Mouse (Mus musculus): ENCODE data around the gene Amot. TPM values are rescaled to one million over a fixed set of nuclear protein-coding genes. Genes with fewer than 3 reads are reported as not detected.

The Amot gene
- polyA plus RNA-seq, 1 experiment from 2014 or later: 5.8 TPM

DNA sequence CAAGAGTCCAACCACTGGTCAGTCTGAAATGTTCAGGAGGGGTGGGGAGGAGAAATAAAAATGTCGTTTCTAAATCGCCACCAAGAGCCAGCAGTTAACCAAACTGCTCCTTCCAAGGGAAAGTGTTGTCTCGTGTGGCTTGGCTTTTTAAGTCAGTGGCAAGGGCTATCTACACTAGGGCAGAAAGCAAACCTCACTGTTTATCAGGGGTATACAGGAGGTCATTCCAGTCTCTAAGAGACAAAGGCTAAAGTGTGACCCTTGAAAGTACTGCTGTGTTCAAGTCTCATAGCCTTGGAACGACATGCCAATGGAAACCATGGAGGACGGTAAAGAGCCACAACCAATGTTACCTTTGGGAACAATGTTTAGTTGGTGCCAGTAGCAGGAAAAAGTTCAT, 15.0 kb downstream of the Amot start:
- peak overlapping the region; percentile 50; the same call in 1 of the 2 replicates for H3K27ac ChIP-seq (ENCODE audit: low read length)
- no peak overlapping the region for H3K4me3 ChIP-seq (ENCODE audit: low read depth, low read length)
- H3K4me2 ChIP-seq (ENCODE audit: low read depth, low read length): no peak overlapping the region
- 51% methylated on average over 5 of the region's 5 CpGs for WGBS (ENCODE audit: insufficient replicate concordance)
- no peaks in the 10 kb centered on the region for H3K9me3 ChIP-seq (replicated peaks; ENCODE audit: control insufficient read depth, low read length)
- H3K27me3 ChIP-seq (ENCODE audit: control insufficient read depth, insufficient read depth, low read depth, low read length): no peaks in the 10 kb centered on the region
- peak; percentile 42; the same call in 1 of the 2 replicates for ATAC-seq (ENCODE audit: low read depth)
- no peaks in the 10 kb centered on the region; the same call in 1 of the 2 replicates for H3K4me1 ChIP-seq (ENCODE audit: control insufficient read depth, low read depth, low read length)
- no peak overlapping the region for H3K9ac ChIP-seq (ENCODE audit: low read depth, low read length)
- H3K36me3 ChIP-seq (ENCODE audit: control insufficient read depth, insufficient read depth): no peaks in the 10 kb centered on the region

- no peak for ATAC-seq (ENCODE audit: low read depth)
- Histone ChIP-seq H3K27me3 (ENCODE audit: control insufficient read depth, insufficient read depth, low read depth, low read length) (no peaks in the 10 kb centered on the region), H3K4me3 (ENCODE audit: low read depth, low read length) (no peak overlapping the region), H3K4me1 (ENCODE audit: control insufficient read depth, low read depth, low read length) (peaks cover 2% of the 10 kb centered on the region; the same call in 1 of the 2 replicates), H3K36me3 (ENCODE audit: control insufficient read depth, insufficient read depth) (no peaks in the 10 kb centered on the region), H3K9me3 (replicated peaks; ENCODE audit: control insufficient read depth, low read length) (no peaks in the 10 kb centered on the region), H3K9ac (ENCODE audit: low read depth, low read length) (no peak overlapping the region), H3K27ac (ENCODE audit: low read length) (no peak overlapping the region), H3K4me2 (ENCODE audit: low read depth, low read length) (no peak overlapping the region)
- 35% methylated on average over 4 of the region's 4 CpGs for WGBS (ENCODE audit: insufficient replicate concordance)
These were observed 19.5 kb downstream of the Amot start for GRCm38 (mm10) chrX:145485495-145485894.

GRCm38 (mm10) chrX:145483486-145484055, 21.4 kb downstream of the Amot start:
- no peak overlapping the region for H3K9ac ChIP-seq (ENCODE audit: low read depth, low read length)

DNA sequence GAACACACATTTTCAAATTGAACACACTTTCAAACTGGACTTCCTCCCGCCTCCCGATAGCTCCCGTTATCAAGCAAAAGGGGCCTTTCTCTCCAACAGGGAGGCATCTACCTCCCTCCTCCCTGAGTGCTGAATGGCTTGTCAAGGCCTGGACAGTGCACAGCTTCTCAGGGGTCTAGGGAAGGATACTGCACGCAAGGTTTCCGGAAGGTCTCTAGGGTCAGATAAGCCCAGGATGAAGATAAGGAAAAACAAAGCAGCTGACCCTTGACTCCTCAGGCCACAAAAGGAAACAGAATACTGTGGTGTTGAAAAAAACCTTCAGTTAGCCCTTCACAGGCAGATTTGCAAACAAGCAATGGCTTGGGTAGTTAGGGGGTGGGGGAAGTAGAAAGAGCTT, 22.6 kb downstream of the Amot start:
- H3K27ac ChIP-seq (ENCODE audit: low read length): no peak overlapping the region
- no peak overlapping the region for H3K9ac ChIP-seq (ENCODE audit: low read depth, low read length)
- 34% methylated on average over 5 of the region's 5 CpGs for WGBS (ENCODE audit: insufficient replicate concordance)
- H3K36me3 ChIP-seq (ENCODE audit: control insufficient read depth, insufficient read depth): no peaks in the 10 kb centered on the region
- no peak for ATAC-seq (ENCODE audit: low read depth)
- no peak overlapping the region for H3K4me3 ChIP-seq (ENCODE audit: low read depth, low read length)
- H3K27me3 ChIP-seq (ENCODE audit: control insufficient read depth, insufficient read depth, low read depth, low read length): no peaks in the 10 kb centered on the region
- no peaks in the 10 kb centered on the region for H3K9me3 ChIP-seq (replicated peaks; ENCODE audit: control insufficient read depth, low read length)
- H3K4me2 ChIP-seq (ENCODE audit: low read depth, low read length): no peak overlapping the region
- peaks cover 4% of the 10 kb centered on the region for H3K4me1 ChIP-seq (ENCODE audit: control insufficient read depth, low read depth, low read length)

More at GRCm38 (mm10) chrX:145483486-145484055, 21.4 kb downstream of the Amot start:
- H3K36me3 ChIP-seq (ENCODE audit: control insufficient read depth, insufficient read depth): no peaks in the 10 kb centered on the region
- WGBS (ENCODE audit: insufficient replicate concordance): 57% methylated on average over 7 of the region's 7 CpGs
- H3K4me3 ChIP-seq (ENCODE audit: low read depth, low read length): no peak overlapping the region
- no peak overlapping the region for H3K27ac ChIP-seq (ENCODE audit: low read length)
- peaks cover 4% of the 10 kb centered on the region for H3K4me1 ChIP-seq (ENCODE audit: control insufficient read depth, low read depth, low read length)
- H3K9me3 ChIP-seq (replicated peaks; ENCODE audit: control insufficient read depth, low read length): no peaks in the 10 kb centered on the region
- no peak for ATAC-seq (ENCODE audit: low read depth)
- H3K27me3 ChIP-seq (ENCODE audit: control insufficient read depth, insufficient read depth, low read depth, low read length): no peaks in the 10 kb centered on the region
- no peak overlapping the region for H3K4me2 ChIP-seq (ENCODE audit: low read depth, low read length)

DNA sequence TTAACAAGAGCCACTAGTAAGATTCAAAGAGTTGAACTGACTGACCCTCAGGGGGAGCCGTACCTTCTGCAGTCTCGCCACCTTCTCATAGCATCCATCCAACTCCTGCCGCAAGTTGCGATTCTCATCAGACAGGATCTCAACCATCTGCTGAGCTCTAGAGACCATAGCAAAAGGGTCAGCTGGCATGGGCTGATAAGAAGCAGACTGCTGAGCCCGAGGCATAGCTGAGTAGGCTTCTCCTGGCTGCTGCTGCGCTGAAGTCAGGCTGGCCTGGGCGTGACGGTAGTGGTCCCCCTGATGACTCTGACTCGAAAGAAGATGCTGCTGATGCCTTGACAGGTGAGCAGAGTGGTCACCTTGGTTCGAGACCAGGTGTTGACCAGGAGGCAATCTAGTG, 25.0 kb downstream of the Amot start:
- peak; percentile 94 for ATAC-seq (ENCODE audit: low read depth)
- Histone ChIP-seq H3K4me3 (ENCODE audit: low read depth, low read length) (no peak overlapping the region), H3K27me3 (ENCODE audit: control insufficient read depth, insufficient read depth, low read depth, low read length) (no peaks in the 10 kb centered on the region), H3K9ac (ENCODE audit: low read depth, low read length) (no peak overlapping the region), H3K27ac (ENCODE audit: low read length) (no peak overlapping the region), H3K4me1 (ENCODE audit: control insufficient read depth, low read depth, low read length) (peaks cover 4% of the 10 kb centered on the region), H3K36me3 (ENCODE audit: control insufficient read depth, insufficient read depth) (no peaks in the 10 kb centered on the region), H3K9me3 (replicated peaks; ENCODE audit: control insufficient read depth, low read length) (no peaks in the 10 kb centered on the region), H3K4me2 (ENCODE audit: low read depth, low read length) (no peak overlapping the region)
- 38% methylated on average over 10 of the region's 10 CpGs for WGBS (ENCODE audit: insufficient replicate concordance)

GRCm38 (mm10) chrX:145477725-145478194, 27.2 kb downstream of the Amot start:
- Histone ChIP-seq H3K36me3 (ENCODE audit: control insufficient read depth, insufficient read depth) (no peaks in the 10 kb centered on the region), H3K9ac (ENCODE audit: low read depth, low read length) (no peak overlapping the region), H3K4me3 (ENCODE audit: low read depth, low read length) (no peak overlapping the region), H3K27ac (ENCODE audit: low read length) (no peak overlapping the region), H3K4me2 (ENCODE audit: low read depth, low read length) (no peak overlapping the region), H3K4me1 (ENCODE audit: control insufficient read depth, low read depth, low read length) (peaks cover 4% of the 10 kb centered on the region), H3K27me3 (ENCODE audit: control insufficient read depth, insufficient read depth, low read depth, low read length) (no peaks in the 10 kb centered on the region), H3K9me3 (replicated peaks; ENCODE audit: control insufficient read depth, low read length) (no peaks in the 10 kb centered on the region)
- no peak for ATAC-seq (ENCODE audit: low read depth)
- WGBS (ENCODE audit: insufficient replicate concordance): 46% methylated on average over 3 of the region's 3 CpGs

GRCm38 (mm10) chrX:145477003-145477724, 27.8 kb downstream of the Amot start:
- Histone ChIP-seq H3K4me3 (ENCODE audit: low read depth, low read length) (no peak overlapping the region), H3K27ac (ENCODE audit: low read length) (no peak overlapping the region), H3K36me3 (ENCODE audit: control insufficient read depth, insufficient read depth) (no peaks in the 10 kb centered on the region), H3K9ac (ENCODE audit: low read depth, low read length) (no peak overlapping the region), H3K4me2 (ENCODE audit: low read depth, low read length) (no peak overlapping the region), H3K27me3 (ENCODE audit: control insufficient read depth, insufficient read depth, low read depth, low read length) (no peaks in the 10 kb centered on the region), H3K9me3 (replicated peaks; ENCODE audit: control insufficient read depth, low read length) (no peaks in the 10 kb centered on the region), H3K4me1 (ENCODE audit: control insufficient read depth, low read depth, low read length) (peaks cover 2% of the 10 kb centered on the region)
- ATAC-seq (ENCODE audit: low read depth): no peak
- 73% methylated on average over 5 of the region's 5 CpGs for WGBS (ENCODE audit: insufficient replicate concordance)

DNA sequence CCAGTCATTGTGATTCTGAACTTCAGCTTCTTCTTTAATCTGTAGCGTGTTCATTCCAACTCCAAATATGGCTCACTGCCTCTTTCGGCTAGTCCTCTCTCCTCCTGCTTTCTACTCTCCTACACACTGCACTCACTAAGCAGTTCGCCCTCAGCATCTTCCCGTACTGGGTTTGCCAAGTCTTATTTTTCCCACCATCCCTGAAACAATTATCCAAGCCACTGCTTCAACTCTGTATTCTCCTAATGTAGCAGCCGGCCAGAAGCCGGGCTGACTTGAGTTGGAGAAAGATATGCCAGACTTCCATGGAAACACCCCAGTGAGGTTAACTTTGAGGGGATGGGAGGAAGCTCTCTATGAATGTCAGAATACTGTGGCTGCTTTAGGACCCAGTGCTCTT, 36.7 kb downstream of the Amot start:
- 76% methylated on average over 6 of the region's 6 CpGs for WGBS (ENCODE audit: insufficient replicate concordance)
- no peak overlapping the region for H3K9ac ChIP-seq (ENCODE audit: low read depth, low read length)
- no peak for ATAC-seq (ENCODE audit: low read depth)
- H3K27me3 ChIP-seq (ENCODE audit: control insufficient read depth, insufficient read depth, low read depth, low read length): no peaks in the 10 kb centered on the region
- no peak overlapping the region for H3K4me2 ChIP-seq (ENCODE audit: low read depth, low read length)
- no peak overlapping the region for H3K4me3 ChIP-seq (ENCODE audit: low read depth, low read length)
- no peaks in the 10 kb centered on the region for H3K4me1 ChIP-seq (ENCODE audit: control insufficient read depth, low read depth, low read length)
- H3K27ac ChIP-seq (ENCODE audit: low read length): no peak overlapping the region
- no peaks in the 10 kb centered on the region for H3K9me3 ChIP-seq (replicated peaks; ENCODE audit: control insufficient read depth, low read length)
- no peaks in the 10 kb centered on the region for H3K36me3 ChIP-seq (ENCODE audit: control insufficient read depth, insufficient read depth)

GRCm38 (mm10) chrX:145463524-145463923, 41.5 kb downstream of the Amot start:
- H3K4me2 ChIP-seq (ENCODE audit: low read depth, low read length): no peak overlapping the region
- no peak overlapping the region for H3K9ac ChIP-seq (ENCODE audit: low read depth, low read length)
- ATAC-seq (ENCODE audit: low read depth): no peak
- no peaks in the 10 kb centered on the region for H3K27me3 ChIP-seq (ENCODE audit: control insufficient read depth, insufficient read depth, low read depth, low read length)
- WGBS (ENCODE audit: insufficient replicate concordance): 54% methylated on average over 2 of the region's 2 CpGs
- H3K27ac ChIP-seq (ENCODE audit: low read length): no peak overlapping the region
- H3K4me3 ChIP-seq (ENCODE audit: low read depth, low read length): no peak overlapping the region
- H3K9me3 ChIP-seq (replicated peaks; ENCODE audit: control insufficient read depth, low read length): no peaks in the 10 kb centered on the region
- no peaks in the 10 kb centered on the region for H3K4me1 ChIP-seq (ENCODE audit: control insufficient read depth, low read depth, low read length)
- no peaks in the 10 kb centered on the region for H3K36me3 ChIP-seq (ENCODE audit: control insufficient read depth, insufficient read depth)

All from liver, embryonic 16.5 days (tissue).